Mouse (Mus musculus): ENCODE results near the gene Fndc7.
"Not testable (repeated sequence)": the region's sequence is repeated elsewhere in the genome, so short reads cannot be mapped to it uniquely, and the experiment has no call there.

Gene Fndc7

GRCm38 (mm10) chr3:108853266-108853665 lies 36.5 kb downstream of the Fndc7 start:
- no peak for DNase-seq

GRCm38 (mm10) chr3:108851996-108852697 lies 37.7 kb downstream of the Fndc7 start:
- DNase-seq = peak; percentile 31 to 38

GRCm38 (mm10) chr3:108851554-108851953 lies 38.3 kb downstream of the Fndc7 start:
- no peak for DNase-seq

- no peak for DNase-seq
Measured at GRCm38 (mm10) chr3:108851075-108851474, 38.7 kb downstream of the Fndc7 start.

GRCm38 (mm10) chr3:108850506-108850905 lies 39.3 kb downstream of the Fndc7 start:
- DNase-seq = peak; percentile 30 to 65

- DNase-seq = peak in 1 of 2 experiments; percentile 25
Measured at GRCm38 (mm10) chr3:108846616-108847015, 43.2 kb downstream of the Fndc7 start.

- peak; percentile 70 to 74 for DNase-seq
Measured at GRCm38 (mm10) chr3:108844521-108844920, 45.3 kb downstream of the Fndc7 start.

- DNase-seq = peak in 1 of 2 experiments; percentile 23
Measured at GRCm38 (mm10) chr3:108844026-108844425, 45.8 kb downstream of the Fndc7 start.

- DNase-seq = no peak
Measured at GRCm38 (mm10) chr3:108840716-108841054, 49.1 kb downstream of the Fndc7 start.

GRCm38 (mm10) chr3:108840000-108840715 lies 49.6 kb downstream of the Fndc7 start, which contains the start of gene Stxbp3:
TSS of gene Stxbp3 (minus strand) at chr3:108840526.
- DNase-seq = peak; percentile 98 to 100

- no peak for DNase-seq
Measured at GRCm38 (mm10) chr3:108839647-108839999, 50.2 kb downstream of the Fndc7 start.

GRCm38 (mm10) chr3:108838980-108839379 lies 50.8 kb downstream of the Fndc7 start:
- no peak for DNase-seq

GRCm38 (mm10) chr3:108836931-108837330 lies 52.9 kb downstream of the Fndc7 start:
- no peak for DNase-seq

- DNase-seq = not testable (repeated sequence)
Measured at GRCm38 (mm10) chr3:108833717-108834116, 56.1 kb downstream of the Fndc7 start.

- DNase-seq = no peak
Measured at GRCm38 (mm10) chr3:108831750-108832149, 58.1 kb downstream of the Fndc7 start.

- peak; percentile 80 to 85 for DNase-seq
Measured at GRCm38 (mm10) chr3:108830493-108830892, 59.3 kb downstream of the Fndc7 start.

- DNase-seq = no peak
Measured at GRCm38 (mm10) chr3:108815631-108816030, 74.2 kb downstream of the Fndc7 start.

- no peak for DNase-seq
Measured at GRCm38 (mm10) chr3:108810747-108811263, 79.0 kb downstream of the Fndc7 start.

- DNase-seq = no peak
Measured at GRCm38 (mm10) chr3:108805622-108806021, 84.2 kb downstream of the Fndc7 start.

All from kidney, postnatal 36 days (tissue).